Mouse (Mus musculus) olfactory bulb, adult 2 months (tissue): Measurements from ENCODE around the gene 1700001J03Rik.
"Not testable (repeated sequence)": the region's sequence is repeated elsewhere in the genome, so short reads cannot be mapped to it uniquely, and the experiment has no call there.

Experiments
- CTCF ChIP-seq: fragments of 200-500 bp; IDR thresholded peaks from 2 replicates; pipeline ENCODE4 v1.5.1; 2012; ENCODE audit warnings: low read depth, mild to moderate bottlenecking, low read length, moderate library complexity; ENCODE audit not compliant: insufficient read depth
- POLR2A ChIP-seq: fragments of 200-500 bp; IDR thresholded peaks from 2 replicates; pipeline ENCODE4 v1.6.1; 2012; ENCODE audit warnings: mild to moderate bottlenecking, low read depth, low read length, moderate library complexity; ENCODE audit not compliant: insufficient read depth

GRCm38 (mm10) chr5:146187441-146187840 is 2.3 kb upstream of the 1700001J03Rik start:
- not testable (repeated sequence) for TF ChIP-seq POLR2A, CTCF
